In the genomic region with DNA sequence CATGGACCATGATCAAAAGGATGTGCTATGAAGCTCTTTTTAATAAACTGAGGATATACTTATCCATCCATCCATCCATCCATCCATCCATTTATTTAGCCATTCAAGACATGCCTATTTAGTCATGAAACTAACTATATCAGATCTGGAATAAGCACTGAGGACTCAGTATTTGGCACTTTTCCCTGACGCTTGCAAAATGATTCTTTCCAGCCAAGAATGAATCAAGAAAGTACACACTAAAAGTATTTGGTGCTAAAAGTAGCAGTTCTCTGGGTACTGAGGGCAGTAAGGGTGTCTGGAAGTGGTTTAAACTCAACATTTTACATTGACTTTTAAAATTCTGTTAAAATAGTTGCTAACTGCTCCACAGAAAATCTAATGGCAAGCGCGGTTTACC, we compare ENCODE assay signal across 23 mouse cellular contexts.
DNase-seq lines count a peak whose midpoint lies in the region; ATAC-seq and TF ChIP-seq lines count a peak whose summit lies in the region.
"Had no signal": no experiment of that assay in that cellular context is flagged by ENCODE, and none has a peak within 500 bp of the region (broad histone marks: within the 10 kb centered on the region; RNA-seq: fewer than 3 reads in every experiment).

No protein-coding gene starts in this region.

- peak; percentile 37 for DNase-seq in embryonic facial prominence, embryonic 14.5 days (ENCODE audit: low spot score)
- no peak for DNase-seq in embryonic facial prominence, embryonic 10.5 days (ENCODE audit: low spot score)
- peak; percentile 33 for DNase-seq in lung, embryonic 14.5 days
- DNase-seq in lung, adult 2 months, result no peak
- DNase-seq in lung, postnatal 10 days, result peak; percentile 4
- DNase-seq in hindbrain, embryonic 10.5 days (ENCODE audit: low spot score), result no peak
- no peak for DNase-seq in urinary bladder, adult 18-20 months (ENCODE audit: low spot score in 2 of 2)
- DNase-seq: cerebellum, adult 9-10 months; gastrocnemius, postnatal 10 days; layer of hippocampus, postnatal 36 days; right cerebral cortex, postnatal 14 days; thymus, adult 2 months had no signal

- TF ChIP-seq POLR2A in lung, adult 2 months (IDR thresholded peaks at IDR 0.05; ENCODE audit: borderline replicate concordance, extremely low read depth, low read depth, low read length), result no peak

- no peaks in the 10 kb centered on the region for H3K36me3 ChIP-seq in embryonic facial prominence, embryonic 14.5 days (ENCODE audit: control insufficient read depth, insufficient read depth, low read length)
- H3K36me3 ChIP-seq in embryonic facial prominence, embryonic 10.5 days (replicated peaks), result no peaks in the 10 kb centered on the region
- no peaks in the 10 kb centered on the region for H3K36me3 ChIP-seq in lung, embryonic 14.5 days (ENCODE audit: insufficient read depth)
- H3K36me3 ChIP-seq in hindbrain, embryonic 10.5 days, result no peaks in the 10 kb centered on the region
- H3K36me3 ChIP-seq: embryonic facial prominence, embryonic 12.5 days; G1E; lung, embryonic 15.5 days; neural tube, embryonic 15.5 days; stomach, embryonic 15.5 days had no signal

- ATAC-seq in embryonic facial prominence, embryonic 14.5 days (ENCODE audit: low read depth), result no peak
- ATAC-seq in lung, embryonic 14.5 days (ENCODE audit: insufficient read depth), result no peak
- ATAC-seq: hindbrain, embryonic 16.5 days; intestine, embryonic 16.5 days; midbrain, embryonic 16.5 days had no signal

- TF ChIP-seq CTCF in lung, embryonic 14.5 days (IDR thresholded peaks at IDR 0.05; ENCODE audit: low read depth), result no peak
- no peak for TF ChIP-seq CTCF in lung, adult 2 months (IDR thresholded peaks at IDR 0.05; ENCODE audit: insufficient read depth, low read length)

- no peak overlapping the region for H3K4me2 ChIP-seq in embryonic facial prominence, embryonic 14.5 days (ENCODE audit: low read depth, low read length)
- no peak overlapping the region for H3K4me2 ChIP-seq in lung, embryonic 14.5 days
- H3K4me2 ChIP-seq: embryonic facial prominence, embryonic 12.5 days; liver, embryonic 11.5 days; lung, embryonic 15.5 days; neural tube, embryonic 15.5 days; stomach, embryonic 15.5 days had no signal

- no peaks in the 10 kb centered on the region for H3K9me3 ChIP-seq in embryonic facial prominence, embryonic 14.5 days (ENCODE audit: control insufficient read depth, low read length)
- H3K9me3 ChIP-seq in embryonic facial prominence, embryonic 10.5 days, result no peaks in the 10 kb centered on the region
- H3K9me3 ChIP-seq in lung, embryonic 14.5 days (ENCODE audit: low read depth, low read length), result no peaks in the 10 kb centered on the region
- no peaks in the 10 kb centered on the region for H3K9me3 ChIP-seq in hindbrain, embryonic 10.5 days
- H3K9me3 ChIP-seq: embryonic facial prominence, embryonic 12.5 days; G1E; lung, embryonic 15.5 days; neural tube, embryonic 15.5 days; stomach, embryonic 15.5 days had no signal

- no peak overlapping the region for H3K9ac ChIP-seq in embryonic facial prominence, embryonic 14.5 days (ENCODE audit: low read depth, low read length)
- H3K9ac ChIP-seq in lung, embryonic 14.5 days, result no peak overlapping the region
- H3K9ac ChIP-seq: embryonic facial prominence, embryonic 12.5 days; lung, embryonic 15.5 days; neural tube, embryonic 15.5 days; stomach, embryonic 15.5 days had no signal

- WGBS in embryonic facial prominence, embryonic 14.5 days, result 75% methylated on average over 3 of the region's 3 CpGs
- 89% methylated on average over 3 of the region's 3 CpGs for WGBS in embryonic facial prominence, embryonic 10.5 days
- 72% methylated on average over 3 of the region's 3 CpGs for WGBS in lung, embryonic 14.5 days
- 78% methylated on average over 3 of the region's 3 CpGs for WGBS in lung, adult 2 months
- 95% methylated on average over 3 of the region's 3 CpGs for WGBS in hindbrain, embryonic 10.5 days

- H3K4me1 ChIP-seq in embryonic facial prominence, embryonic 14.5 days (ENCODE audit: control insufficient read depth, insufficient read depth, low read length), result no peaks in the 10 kb centered on the region
- no peaks in the 10 kb centered on the region for H3K4me1 ChIP-seq in embryonic facial prominence, embryonic 10.5 days
- no peaks in the 10 kb centered on the region for H3K4me1 ChIP-seq in lung, embryonic 14.5 days (ENCODE audit: insufficient read depth)
- no peaks in the 10 kb centered on the region for H3K4me1 ChIP-seq in lung, adult 2 months (ENCODE audit: control insufficient read depth, insufficient read depth, low read length)
- H3K4me1 ChIP-seq in hindbrain, embryonic 10.5 days (replicated peaks), result no peaks in the 10 kb centered on the region
- H3K4me1 ChIP-seq: embryonic facial prominence, embryonic 12.5 days; lung, embryonic 15.5 days; neural tube, embryonic 15.5 days; stomach, embryonic 15.5 days had no signal

- no peaks in the 10 kb centered on the region; the same call in 1 of the 2 replicates for H3K27me3 ChIP-seq in embryonic facial prominence, embryonic 14.5 days (replicated peaks; ENCODE audit: control insufficient read depth, insufficient read depth, low read length)
- H3K27me3 ChIP-seq in embryonic facial prominence, embryonic 10.5 days (replicated peaks; ENCODE audit: low read depth, poor library complexity, severe bottlenecking), result peaks cover 6% of the 10 kb centered on the region
- no peaks in the 10 kb centered on the region for H3K27me3 ChIP-seq in lung, embryonic 14.5 days (ENCODE audit: insufficient read depth, low read length)
- H3K27me3 ChIP-seq in hindbrain, embryonic 10.5 days (ENCODE audit: insufficient read depth, poor library complexity, severe bottlenecking), result no peaks in the 10 kb centered on the region
- H3K27me3 ChIP-seq: embryonic facial prominence, embryonic 12.5 days; lung, embryonic 15.5 days; neural tube, embryonic 15.5 days; stomach, embryonic 15.5 days had no signal

- no peak overlapping the region for H3K4me3 ChIP-seq in embryonic facial prominence, embryonic 14.5 days (ENCODE audit: low read depth, low read length)
- no peak overlapping the region for H3K4me3 ChIP-seq in embryonic facial prominence, embryonic 10.5 days
- H3K4me3 ChIP-seq in lung, embryonic 14.5 days (ENCODE audit: low read depth, low read length), result no peak overlapping the region
- H3K4me3 ChIP-seq in lung, adult 2 months (replicated peaks; ENCODE audit: extremely low read depth, low read depth, low read length), result no peak overlapping the region
- no peak overlapping the region for H3K4me3 ChIP-seq in hindbrain, embryonic 10.5 days
- H3K4me3 ChIP-seq: embryonic facial prominence, embryonic 12.5 days; layer of hippocampus, adult 2 months; lung, embryonic 15.5 days; neural tube, embryonic 15.5 days; stomach, embryonic 15.5 days had no signal

- no peak overlapping the region for H3K27ac ChIP-seq in embryonic facial prominence, embryonic 14.5 days (replicated peaks; ENCODE audit: low read depth, low read length)
- no peak overlapping the region for H3K27ac ChIP-seq in embryonic facial prominence, embryonic 10.5 days (replicated peaks)
- no peak overlapping the region for H3K27ac ChIP-seq in lung, embryonic 14.5 days (ENCODE audit: low read depth)
- H3K27ac ChIP-seq in hindbrain, embryonic 10.5 days, result no peak overlapping the region
- H3K27ac ChIP-seq: embryonic facial prominence, embryonic 12.5 days; kidney, postnatal 0 days; layer of hippocampus, adult 2 months; lung, embryonic 15.5 days; neural tube, embryonic 15.5 days; stomach, embryonic 15.5 days had no signal

Comparison
In these comparisons a context has a peak if more than half of its experiments do, and no peak if none do; other contexts are left out.
1. DNase-seq: peak in embryonic facial prominence, embryonic 14.5 days (single experiment), lung, embryonic 14.5 days (single experiment) and lung, postnatal 10 days (single experiment); none in embryonic facial prominence, embryonic 10.5 days (single experiment), lung, adult 2 months (single experiment), hindbrain, embryonic 10.5 days (single experiment) and urinary bladder, adult 18-20 months (0 of 2).